Mouse (Mus musculus) cerebellum, adult 8-10 months (tissue): ENCODE measurements at regions not wholly inside any gene's neighbourhood (a gene's known extent, or its start where the extent isn't known, plus 50 kb on each side); places are given as distances from the start of the nearest gene placed in this dataset.

Experiments used
- DNase-seq: peaks from one replicate; pipeline ENCODE4 v3.0.0; 2022

DNA sequence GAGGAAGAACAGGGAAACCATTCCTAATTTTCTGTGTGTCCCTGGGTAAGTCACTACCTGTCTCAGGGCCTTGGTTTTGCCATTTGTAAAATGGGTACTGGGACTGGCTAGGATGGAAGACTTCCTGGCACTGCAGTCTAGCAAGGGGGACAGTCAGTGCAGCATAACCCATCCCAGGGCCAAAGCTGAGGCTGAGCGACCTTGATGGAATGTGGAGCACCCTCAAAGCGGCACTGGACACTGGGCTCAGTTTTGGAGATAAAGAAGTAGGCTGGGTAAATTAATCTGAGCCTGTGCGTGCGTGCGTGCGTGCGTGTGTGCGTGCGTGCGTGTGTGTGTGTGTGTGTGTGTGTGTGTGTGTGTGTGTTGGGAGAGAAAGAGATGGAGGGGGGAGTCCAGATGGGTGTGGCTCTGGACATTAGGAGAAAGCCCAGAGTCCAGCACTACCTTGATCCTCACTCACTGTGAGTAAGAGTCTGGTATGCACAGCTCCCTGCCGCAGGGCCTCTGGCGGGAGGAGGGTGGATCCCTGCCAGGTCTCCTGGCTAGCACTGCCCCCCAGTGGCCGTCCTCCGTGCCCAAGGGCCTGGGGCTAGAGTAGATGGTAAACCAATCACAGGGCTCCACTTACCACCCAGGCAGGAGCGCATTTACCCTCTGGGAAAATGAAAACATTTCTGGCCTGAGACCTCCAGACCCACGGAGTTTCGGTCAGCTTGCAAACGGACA lies 320.3 kb upstream of the Dio3 start:
- no peak for DNase-seq

DNA sequence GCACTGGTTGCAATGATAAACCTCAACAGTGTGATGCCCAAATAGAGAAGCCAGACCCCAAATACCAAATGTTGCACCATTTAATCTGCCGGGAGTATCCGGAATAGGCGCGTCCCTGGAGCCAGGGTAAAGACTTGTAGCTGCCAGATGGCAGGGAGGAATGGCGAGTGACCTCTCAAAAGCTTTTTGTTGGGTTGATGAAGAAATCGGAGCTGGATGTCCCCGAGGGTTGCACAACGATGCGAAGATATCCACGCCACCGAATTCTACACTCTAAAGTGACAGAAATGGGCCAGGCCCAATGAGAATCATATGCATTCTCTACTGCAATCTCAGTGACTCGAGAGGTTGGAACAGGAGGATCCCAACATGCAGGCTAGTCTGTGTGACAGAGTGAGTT lies 312.1 kb upstream of the Dio3 start:
- no peak for DNase-seq

DNA sequence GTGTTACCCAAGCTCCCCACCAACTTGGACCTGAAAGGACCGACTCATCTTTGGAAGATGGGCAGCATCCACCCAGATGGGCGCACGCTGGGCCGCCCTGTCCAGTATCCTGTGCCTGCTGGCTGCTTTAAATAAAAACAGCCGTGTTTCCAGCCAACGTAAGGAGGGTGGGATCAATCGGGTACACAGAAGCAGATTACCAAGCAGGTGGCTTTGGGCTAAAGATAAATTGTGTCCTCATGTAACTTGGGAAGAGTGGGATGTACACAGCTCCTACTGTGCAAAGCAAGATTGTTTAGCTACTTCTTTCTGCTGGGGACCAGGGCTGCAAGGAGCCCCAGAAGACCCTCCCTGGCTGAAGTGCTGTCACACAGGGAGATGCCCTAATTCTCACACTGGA lies 310.6 kb upstream of the Dio3 start:
- no peak for DNase-seq

DNA sequence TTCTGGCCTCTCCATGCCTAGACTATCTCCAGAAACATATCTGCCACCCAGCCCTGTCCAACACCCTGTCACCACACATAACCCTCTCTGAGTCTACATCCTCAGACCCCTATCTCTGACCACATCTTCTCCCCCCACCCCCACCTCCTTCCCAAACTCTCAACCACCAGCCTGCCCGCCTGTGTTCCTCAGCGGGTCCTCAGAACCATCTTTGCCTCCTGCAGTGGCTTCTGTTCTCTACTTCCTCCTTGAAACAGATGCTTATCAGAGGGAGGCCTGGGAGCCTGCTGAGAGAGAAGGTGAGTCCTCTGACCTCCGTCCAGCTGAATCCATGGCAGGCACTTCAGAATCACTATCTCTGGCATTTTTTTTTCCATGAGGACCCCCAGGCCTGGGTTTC lies 307.4 kb upstream of the Dio3 start:
- no peak for DNase-seq

DNA sequence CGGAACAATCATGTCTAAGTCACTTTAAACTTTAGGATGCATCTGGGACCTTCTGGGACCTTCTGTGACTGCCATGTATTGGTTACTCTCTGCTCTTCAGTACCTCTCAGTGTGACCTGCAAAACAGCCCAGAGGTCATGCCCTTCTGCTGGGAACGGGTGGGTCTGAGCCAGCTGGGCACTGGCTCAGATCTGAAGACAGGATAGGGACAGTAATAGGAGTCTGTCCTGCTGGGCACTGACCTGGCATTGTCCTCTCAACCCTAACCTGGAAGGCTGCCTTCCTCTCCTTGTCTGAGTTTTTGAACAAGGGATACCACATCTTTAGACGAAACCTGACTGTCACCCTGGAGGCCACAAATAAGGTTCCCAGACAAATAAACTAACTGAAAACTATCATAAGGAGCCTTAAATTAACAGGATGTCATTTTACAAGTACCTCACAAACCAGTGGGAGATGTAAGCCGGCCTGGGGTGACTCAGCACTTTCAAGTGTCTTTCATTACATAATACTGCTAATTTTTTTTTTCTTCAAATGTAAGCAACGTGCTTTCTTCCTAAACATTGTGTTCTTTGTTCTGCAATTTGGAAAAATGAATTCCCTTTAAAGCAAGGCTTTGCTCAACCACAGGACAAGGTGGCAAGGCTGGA lies 306.4 kb upstream of the Dio3 start:
- DNase-seq: no peak

DNA sequence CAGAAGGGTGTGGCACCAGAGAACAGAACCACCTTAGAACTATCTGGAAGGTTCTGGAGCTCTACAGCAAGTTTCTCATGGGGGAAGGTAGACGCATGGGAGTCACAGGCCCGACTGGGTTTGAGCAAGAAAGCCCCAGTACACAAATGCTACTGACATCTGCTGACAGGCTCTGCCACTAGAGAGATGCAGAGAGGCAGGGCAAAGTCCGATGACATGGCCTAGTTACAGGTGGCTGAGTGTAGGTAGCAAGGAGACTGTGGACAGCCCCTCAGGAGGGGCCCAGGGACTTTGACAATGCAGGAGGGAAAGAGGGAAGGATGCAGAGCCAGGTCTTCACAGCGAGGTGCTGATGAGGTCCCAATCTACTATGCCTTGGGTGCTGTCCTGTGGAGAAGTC lies 305.3 kb upstream of the Dio3 start:
- DNase-seq: no peak

DNA sequence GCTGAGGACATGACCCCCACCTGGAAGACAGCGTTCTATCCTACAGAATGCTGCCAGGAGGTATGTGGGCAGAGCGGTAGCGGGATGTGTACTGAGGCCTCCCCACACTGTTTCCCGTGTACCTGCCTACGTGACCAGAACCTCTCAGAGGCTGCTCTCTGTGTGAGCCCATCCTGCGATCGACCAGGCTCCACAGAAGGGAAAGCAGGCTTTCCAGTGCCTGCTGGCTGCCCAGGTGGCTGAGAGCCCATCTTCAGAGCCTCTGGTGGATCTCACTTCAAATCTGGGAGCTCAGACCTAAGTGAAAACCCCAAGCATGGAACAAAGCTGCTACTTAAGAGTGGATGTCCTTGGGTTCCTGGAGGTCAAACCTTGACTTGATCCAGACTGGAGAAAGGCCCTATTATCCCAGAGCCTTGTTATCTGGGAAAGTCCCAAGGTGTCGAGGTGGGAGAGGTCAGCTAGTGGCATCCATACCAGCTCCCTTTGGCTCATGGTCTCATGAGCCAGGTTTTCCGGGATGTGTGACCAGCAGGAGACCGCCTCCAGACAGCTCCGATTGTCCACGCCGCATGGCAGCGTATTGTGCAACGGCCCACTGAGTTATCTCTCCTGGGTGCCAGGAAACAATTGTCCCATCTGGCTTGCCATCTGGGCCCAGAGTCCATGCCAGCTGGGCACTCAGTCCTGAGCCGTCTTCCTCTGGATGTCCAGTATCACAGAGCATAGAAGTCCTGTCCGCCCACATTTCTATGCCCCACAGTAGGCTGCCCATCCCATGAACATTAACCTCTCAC lies 303.5 kb upstream of the Dio3 start:
- peak; percentile 78 for DNase-seq

DNA sequence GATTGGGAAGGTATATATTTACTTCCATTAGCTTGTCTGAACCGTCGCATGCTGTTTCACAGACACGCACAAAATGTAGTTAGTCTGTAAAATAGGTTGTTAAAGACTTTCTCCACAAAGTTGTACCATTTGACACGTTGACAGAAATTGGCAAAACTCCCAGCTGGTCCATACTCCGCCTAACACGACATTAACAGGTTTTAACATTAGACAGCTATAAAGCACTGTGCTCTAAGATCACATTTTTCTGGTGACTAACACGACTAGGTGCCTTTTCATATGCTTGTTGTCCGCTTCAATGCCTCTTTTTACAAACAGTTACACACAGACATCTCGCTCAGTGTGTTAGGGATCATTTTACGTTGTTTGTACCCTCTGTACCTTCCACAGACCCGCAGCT lies 294.2 kb upstream of the Dio3 start:
- no peak for DNase-seq

DNA sequence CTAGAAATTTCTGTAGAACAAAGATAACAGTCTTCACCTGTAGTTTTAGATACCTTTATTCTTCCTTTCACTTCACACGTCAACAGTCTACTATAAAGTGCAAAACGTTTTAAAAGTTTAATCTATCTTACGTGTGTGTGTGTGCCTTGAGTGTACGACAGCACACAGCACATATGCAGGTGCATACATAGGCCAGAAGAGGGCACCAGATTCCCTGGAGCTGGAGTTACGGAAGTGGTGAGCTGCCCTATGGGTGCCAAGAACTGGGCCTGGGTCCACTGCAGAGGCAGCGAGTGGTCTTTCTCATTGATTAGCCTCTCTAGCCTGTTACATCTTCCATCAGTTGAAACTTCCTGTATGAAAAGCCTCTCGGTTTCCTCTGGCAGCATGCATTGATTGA lies 285.5 kb upstream of the Dio3 start:
- no peak for DNase-seq

DNA sequence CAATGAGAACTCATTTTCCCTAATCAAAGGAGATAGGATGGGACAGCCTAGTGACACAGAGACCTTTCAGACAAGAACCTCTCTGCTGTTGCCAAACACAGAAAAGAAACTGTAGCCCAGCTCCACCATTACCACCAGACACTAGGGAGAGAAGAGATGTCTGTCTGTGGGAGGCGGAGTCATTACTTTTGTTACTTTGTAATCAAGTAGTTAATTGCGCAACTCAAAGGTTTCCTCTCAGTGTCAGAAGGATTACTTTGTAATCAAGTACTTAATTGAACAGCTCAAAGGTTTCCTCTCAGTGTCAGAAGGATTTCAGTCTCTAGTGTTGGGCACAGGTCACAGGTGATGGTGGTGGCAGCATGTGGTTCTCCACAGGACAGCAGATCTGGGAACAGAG lies 276.2 kb upstream of the Dio3 start:
- no peak for DNase-seq

DNA sequence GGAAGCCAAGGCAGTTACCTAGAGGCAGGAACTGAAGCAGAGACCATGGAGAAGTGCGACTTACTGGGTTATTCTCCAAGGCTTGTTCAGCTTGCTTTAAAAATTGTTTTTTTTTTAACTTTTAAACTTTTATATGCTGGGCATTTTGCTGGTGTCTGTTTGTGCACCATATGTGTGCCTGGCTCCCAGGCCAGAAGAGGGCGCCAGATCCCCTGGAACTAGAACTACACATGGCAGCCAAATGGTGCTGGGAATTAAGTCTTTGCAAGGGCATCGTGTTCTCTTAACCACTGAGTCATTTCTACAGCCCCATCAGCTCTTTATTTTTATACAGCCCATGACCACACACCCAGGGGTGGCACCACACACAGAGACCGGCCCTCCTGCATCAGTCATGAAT lies 269.7 kb upstream of the Dio3 start:
- DNase-seq: no peak

DNA sequence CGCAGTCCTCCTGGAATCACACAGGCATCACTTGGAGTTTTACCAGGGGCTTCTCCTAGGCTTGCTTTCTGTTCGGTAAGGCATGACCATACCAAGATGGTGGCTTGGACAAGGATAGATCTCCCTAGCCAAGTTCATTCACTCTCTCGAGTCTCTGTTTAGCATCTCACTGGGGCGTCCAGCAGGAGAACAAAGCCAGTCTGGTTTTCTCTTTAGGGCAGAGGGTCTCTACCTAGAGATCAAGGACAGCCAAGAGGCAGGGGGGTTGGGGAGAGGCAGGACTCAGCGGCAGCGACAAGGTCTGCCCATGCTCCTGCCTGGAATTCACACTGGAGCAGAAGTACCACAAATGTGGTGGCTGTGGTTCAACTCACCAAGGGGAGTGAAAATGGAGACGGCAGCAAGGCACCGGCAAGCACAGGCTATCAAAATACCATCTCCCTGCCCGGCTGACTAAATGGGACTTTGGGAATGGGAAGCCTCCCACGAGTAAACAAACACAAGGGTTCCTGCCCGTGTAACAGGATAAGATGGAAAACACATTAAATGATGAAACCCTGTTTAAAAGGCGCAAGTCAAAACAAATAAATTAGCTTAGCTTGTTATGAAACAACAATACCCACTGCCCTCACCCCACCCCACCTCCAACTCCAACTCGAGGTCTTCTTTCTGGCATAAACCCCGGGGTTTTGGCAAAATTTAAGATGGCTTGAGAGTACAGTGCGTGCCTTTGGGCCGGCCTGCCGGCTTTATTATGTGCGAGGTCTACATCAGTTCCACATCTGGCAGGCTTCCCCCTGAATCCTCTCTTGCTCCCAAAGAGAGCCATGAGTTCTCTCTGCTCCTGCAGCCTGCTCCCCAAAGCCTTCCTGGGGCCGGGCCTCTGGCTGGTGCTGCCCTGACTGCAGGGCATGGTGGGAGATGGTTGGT lies 258.1 kb upstream of the Dio3 start:
- DNase-seq: no peak

DNA sequence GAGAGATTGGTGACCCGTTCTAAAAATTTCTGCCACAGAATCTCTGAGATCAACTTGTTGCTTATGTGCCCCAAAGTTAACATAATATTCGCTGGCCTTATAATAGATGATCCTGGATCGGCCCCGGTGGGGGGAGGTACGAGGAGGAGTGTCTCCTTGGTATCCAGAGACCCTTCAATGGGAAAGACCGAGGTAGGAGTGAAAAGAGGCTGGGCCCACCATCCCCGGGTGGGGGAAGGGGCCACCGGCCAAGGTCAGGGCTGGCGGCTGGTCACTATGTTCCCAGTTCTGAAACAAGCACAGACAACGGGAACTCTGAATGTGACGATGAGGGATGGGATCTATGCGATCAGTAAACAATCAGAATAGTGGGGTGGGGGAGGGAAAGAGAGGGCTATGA lies 257.2 kb upstream of the Dio3 start:
- no peak for DNase-seq

DNA sequence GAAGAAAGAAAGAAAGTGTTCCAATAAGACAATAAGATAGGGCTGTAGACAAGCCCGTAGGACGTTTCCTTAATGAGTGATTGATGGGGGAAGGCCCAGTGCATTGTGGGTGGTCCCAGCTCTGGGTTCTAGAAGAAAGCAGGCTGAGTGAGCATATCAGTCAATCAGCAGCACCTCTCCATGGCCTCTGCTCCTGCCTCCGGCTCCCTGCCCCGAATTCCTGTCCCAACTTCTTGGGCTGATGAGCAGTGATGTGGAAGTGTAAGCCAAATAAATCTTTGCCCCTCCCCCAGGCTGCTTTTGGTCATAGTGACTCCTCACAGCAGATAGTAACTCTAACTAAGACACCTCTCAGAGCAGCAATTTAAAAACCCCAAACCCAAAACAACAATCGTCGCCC lies 256.2 kb upstream of the Dio3 start:
- DNase-seq: no peak

DNA sequence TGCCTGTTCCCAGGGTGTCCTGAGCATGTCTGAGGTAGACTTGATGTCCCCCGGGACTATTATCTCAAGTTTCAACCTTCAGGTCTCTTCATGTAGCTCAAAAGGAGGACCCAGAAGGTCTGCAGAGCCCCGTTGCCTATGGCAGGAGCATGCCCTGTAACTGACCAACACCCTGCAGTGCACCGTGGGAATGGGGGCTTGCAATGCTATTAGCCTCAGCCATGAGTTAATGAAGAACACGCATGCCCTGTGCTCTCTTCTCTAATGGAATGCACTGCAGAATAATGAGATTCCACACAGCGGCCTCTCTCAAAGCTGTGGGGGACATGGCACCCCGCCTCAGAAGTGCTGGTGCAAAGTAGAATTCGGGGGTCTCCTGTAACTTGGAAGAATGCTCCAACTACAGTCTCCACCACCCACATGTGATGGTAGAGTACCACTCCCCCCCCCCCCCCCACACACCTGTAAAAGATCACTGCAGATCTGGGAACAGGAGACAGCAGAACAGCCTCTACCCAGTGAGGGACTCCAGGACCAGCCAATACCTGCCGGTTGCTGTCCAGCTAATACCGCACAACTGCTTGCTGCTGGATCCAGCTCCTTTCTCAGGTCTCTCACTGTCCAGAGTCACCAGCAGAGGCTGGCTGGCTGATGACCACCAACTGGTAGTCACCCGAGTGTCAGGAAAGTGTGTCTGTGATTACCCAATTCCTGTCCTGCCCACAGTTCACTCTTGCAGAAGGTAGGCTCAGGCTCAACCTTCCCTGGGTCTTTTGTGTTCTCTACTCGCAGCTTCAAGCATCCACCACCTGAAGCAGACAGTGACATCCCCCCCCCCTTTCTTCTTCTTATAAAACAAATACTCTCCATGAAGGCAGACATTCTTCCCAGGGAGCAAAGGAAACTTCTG lies 255.4 kb upstream of the Dio3 start:
- DNase-seq: no peak

DNA sequence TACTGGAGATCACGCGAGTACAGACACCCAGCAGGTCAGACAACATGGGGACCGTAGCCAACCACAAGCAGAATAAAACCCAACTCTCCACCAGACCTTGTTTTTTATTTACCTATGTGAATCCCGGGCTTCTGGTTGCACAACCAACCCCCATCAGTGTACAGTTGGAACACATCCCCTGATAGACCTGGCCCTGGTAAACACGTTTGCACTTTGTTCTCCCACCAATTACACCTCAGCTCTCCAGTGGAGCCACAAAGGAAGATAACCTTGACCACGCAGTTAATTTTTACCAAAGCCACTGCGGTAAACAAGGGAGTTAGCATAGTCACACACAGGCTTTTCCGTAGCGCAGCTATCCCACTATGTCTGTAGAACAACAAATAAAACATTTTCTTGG lies 254.6 kb upstream of the Dio3 start:
- no peak for DNase-seq

DNA sequence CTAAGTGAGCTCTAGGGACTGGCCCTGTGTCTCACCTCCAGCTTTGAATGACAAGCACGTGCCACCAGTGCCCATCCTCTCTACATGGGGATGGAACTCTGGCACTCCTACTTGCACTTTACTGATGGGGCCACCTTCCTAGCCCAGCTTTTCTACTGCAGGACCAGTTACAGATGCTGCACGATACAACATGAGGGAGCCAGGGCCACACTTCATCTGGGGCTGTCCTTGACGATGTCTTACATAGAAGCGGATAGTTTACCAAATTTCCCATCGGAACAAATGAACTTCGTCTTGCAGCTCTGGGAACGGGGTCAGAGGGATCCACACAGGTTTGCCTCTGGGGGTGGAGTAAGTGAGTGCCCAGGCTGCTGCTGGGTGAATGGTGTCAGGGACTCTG lies 253.7 kb upstream of the Dio3 start:
- no peak for DNase-seq

DNA sequence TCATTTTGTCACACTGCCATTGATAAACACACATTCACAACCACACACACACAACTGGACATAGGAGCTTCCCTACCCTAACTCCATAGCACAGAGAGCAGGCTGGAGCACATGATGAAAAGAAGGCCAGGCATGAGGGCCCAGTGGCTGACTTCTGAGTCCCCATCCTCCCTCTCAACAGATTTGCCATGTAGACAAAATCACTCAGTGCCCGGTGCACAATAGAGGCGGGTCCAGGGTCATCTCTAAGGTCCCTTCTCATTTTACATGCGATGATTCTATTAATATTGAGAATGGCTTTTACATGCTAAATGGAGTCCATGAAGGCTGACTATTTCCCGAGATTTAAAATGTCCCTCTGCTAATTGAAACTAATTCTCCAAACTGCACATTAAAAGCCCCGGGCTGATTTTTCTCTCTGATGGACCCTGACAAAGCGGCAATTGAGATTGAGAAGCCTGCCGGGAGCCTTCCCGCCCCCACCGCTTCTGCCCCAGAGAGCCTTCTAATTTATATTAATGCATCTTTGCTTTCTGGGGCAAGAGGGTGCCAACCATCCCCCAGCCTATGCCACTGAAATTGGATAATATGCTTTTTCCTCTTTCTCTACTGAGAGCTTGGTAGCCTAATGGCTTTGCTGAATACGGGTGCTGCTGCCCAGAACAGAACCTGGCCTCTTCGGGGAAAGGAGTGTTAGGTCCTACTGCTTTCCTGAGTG lies 252.7 kb upstream of the Dio3 start:
- no peak for DNase-seq

DNA sequence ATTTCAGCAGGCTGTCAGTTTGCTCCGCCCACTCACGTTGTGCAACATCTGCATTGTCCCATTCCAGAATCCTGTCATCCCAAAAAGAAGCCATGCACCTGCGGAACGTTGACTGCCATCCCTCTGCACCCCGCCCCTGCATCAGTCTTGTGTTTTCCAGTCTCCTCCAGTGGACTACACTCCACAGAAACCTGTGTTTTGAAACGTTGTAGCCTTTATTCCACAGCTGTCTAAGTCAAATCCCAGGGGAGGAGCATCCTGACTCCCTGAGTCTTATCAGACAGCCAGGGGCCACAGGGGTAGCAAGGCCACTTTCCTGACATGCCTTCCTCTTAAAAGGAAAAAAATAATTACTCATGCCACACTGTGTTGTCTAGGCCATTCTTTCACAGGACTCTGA lies 251.5 kb upstream of the Dio3 start:
- no peak for DNase-seq

DNA sequence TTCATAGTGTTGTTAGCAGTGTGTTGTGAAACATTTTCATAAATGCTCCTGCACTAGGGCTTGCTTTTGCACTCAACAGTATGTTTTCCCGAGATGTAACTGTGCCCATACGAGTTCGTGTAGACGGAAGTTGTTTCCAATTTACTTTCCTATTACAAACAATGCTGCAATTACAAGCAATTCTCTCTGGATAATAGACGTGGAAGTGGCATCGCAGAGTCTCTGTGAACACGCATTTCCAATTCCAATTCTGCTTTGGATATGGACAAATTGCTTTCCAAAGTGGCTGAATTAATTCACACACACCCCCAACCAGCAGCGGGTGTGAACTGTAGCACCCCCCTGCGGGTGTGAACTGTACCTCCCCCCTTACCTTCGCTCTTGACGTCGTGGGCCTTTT lies 250.9 kb upstream of the Dio3 start:
- no peak for DNase-seq

DNA sequence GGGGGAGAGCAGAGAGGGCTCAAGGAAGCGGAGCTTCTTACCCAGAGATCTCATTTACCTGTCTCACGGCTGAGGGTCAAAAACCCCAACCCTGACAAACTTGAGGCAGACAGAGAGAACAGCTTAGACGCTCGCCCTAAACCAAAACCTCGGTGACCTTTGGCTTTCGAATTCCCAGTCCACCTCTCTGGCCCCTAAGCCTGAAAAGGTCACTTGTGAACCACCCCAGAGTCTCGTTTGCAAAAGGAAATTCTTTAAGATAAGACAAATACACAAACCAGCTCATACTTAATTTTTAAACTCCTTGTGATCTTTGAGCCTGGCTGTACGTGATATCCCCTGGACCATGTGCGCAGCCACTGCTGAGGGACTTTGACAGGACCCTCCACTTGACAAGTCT lies 250.2 kb upstream of the Dio3 start:
- DNase-seq: no peak
